Mouse (Mus musculus): Measurements from ENCODE around the gene Gpt2.

- TF ChIP-seq TCF12 (IDR thresholded peaks at IDR 0.05; ENCODE audit: low read depth, low read length) (no peak), CTCF (conservative IDR thresholded peaks at IDR 0.05 in 1 of 2, IDR thresholded peaks at IDR 0.05 in 1 of 2; ENCODE audit: low read depth in 2 of 2, low read length in 2 of 2) (no peak), SMC3 (IDR thresholded peaks at IDR 0.05; ENCODE audit: low read depth, low read length) (no peak), KAT2A (IDR thresholded peaks at IDR 0.05; ENCODE audit: insufficient replicate concordance, low read length) (no peak), EP300 (IDR thresholded peaks at IDR 0.05; ENCODE audit: low read length) (no peak), POLR2A (IDR thresholded peaks at IDR 0.05; ENCODE audit: low read depth, low read length) (no peak), MXI1 (IDR thresholded peaks at IDR 0.05; ENCODE audit: low read depth, low read length) (no peak), MAX (IDR thresholded peaks at IDR 0.05; ENCODE audit: low read length) (no peak), RCOR1 (conservative IDR thresholded peaks at IDR 0.05; ENCODE audit: low read depth, low read length) (no peak), PAX5 (IDR thresholded peaks at IDR 0.05; ENCODE audit: low read length) (no peak), MAZ (IDR thresholded peaks at IDR 0.05; ENCODE audit: low read depth, low read length) (no peak)
Observed at GRCm38 (mm10) chr8:85478397-85478796, 14.0 kb upstream of the Gpt2 start.

All from CH12.LX (cell line).